Mouse (Mus musculus): Measurements from ENCODE around the gene Emc7.

GRCm38 (mm10) chr2:112407030-112407429 is 47.8 kb upstream of the Emc7 start:
- TF ChIP-seq CTCF (IDR thresholded peaks at IDR 0.05; ENCODE audit: borderline replicate concordance, extremely low read depth, insufficient read depth, insufficient read length) (no peak), POLR2A (IDR thresholded peaks at IDR 0.05; ENCODE audit: borderline replicate concordance, extremely low read depth, insufficient read depth, insufficient read length, poor library complexity, severe bottlenecking) (no peak)

All from brain, embryonic 14.5 days (tissue).